Mouse (Mus musculus): Measurements from ENCODE around the gene Dram1. TPM values are rescaled to one million over a fixed set of nuclear protein-coding genes. Genes with fewer than 3 reads are reported as not detected.
"Not testable (repeated sequence)": the region's sequence is repeated elsewhere in the genome, so short reads cannot be mapped to it uniquely, and the experiment has no call there.

Dram1 gene
- polyA plus RNA-seq, 1 experiment from 2014 or later = 0.58 TPM

GRCm38 (mm10) chr10:88383479-88383878 lies 4.6 kb upstream of the Dram1 start:
- H3K4me1 ChIP-seq = peaks cover 17% of the 10 kb centered on the region
- no peaks in the 10 kb centered on the region for H3K27me3 ChIP-seq
- H3K9ac ChIP-seq = no peak overlapping the region
- ATAC-seq (ENCODE audit: low FRiP score) = no peak
- H3K4me2 ChIP-seq (replicated peaks) = no peak overlapping the region
- H3K9me3 ChIP-seq (replicated peaks) = no peaks in the 10 kb centered on the region
- H3K4me3 ChIP-seq = no peak overlapping the region
- H3K27ac ChIP-seq = no peak overlapping the region
- H3K36me3 ChIP-seq = no peaks in the 10 kb centered on the region
- whole genome bisulfite sequencing = 78% methylated on average over 4 of the region's 4 CpGs

DNA sequence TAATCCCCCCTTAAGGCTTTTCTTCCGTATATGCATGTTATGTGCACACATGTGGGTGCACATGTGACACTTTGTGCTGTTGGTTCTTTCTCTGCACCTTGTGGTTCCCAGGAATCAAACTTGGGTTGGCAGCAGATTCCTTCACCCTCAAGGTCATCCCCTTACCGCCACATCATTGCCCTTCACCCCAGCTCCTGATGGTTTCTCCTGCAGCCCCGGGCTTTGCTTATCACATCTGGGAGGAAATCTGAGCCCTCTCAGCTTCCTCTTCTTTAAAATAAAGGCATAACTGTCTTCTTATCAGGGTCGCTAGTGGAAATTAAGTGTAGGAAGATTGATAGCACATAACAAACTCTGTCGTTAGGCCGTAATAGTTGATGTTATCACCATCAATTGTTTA lies 3.1 kb upstream of the Dram1 start:
- ATAC-seq (ENCODE audit: low FRiP score) = no peak
- no peaks in the 10 kb centered on the region for H3K27me3 ChIP-seq
- H3K4me2 ChIP-seq (replicated peaks) = no peak overlapping the region
- H3K9ac ChIP-seq = no peak overlapping the region
- H3K4me1 ChIP-seq = peaks cover 17% of the 10 kb centered on the region
- H3K4me3 ChIP-seq = no peak overlapping the region
- no peaks in the 10 kb centered on the region for H3K9me3 ChIP-seq (replicated peaks)
- WGBS = 80% methylated on average over 6 of the region's 6 CpGs
- no peaks in the 10 kb centered on the region for H3K36me3 ChIP-seq
- H3K27ac ChIP-seq = no peak overlapping the region

DNA sequence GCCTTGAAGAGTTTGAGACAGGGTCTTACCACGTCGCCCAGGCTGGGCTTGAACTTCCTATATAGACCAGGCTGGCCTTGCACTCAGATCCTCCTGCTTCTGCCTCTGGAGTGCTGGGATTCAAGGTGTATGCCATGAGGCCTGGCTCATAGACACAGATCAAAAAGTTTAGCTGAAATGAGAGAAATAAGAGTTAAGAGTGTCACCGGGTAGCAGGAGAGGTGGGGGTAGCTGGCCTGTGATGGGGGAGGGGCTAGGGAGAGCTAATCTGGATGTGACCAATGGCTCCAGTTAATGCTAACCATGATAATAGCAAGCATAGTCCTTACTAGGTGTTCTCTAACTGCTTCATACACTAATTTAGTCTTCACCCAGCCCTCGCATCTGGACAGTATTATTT lies 2.4 kb upstream of the Dram1 start:
- Histone ChIP-seq H3K27ac (no peak overlapping the region), H3K4me2 (replicated peaks) (no peak overlapping the region), H3K36me3 (no peaks in the 10 kb centered on the region), H3K4me3 (no peak overlapping the region), H3K9ac (no peak overlapping the region), H3K4me1 (peaks cover 17% of the 10 kb centered on the region), H3K9me3 (replicated peaks) (no peaks in the 10 kb centered on the region), H3K27me3 (no peaks in the 10 kb centered on the region)
- no peak for ATAC-seq (ENCODE audit: low FRiP score)
- WGBS = 83% methylated on average over 4 of the region's 4 CpGs

GRCm38 (mm10) chr10:88380430-88381060 lies 1.7 kb upstream of the Dram1 start:
- ATAC-seq (ENCODE audit: low FRiP score) = no peak
- H3K9me3 ChIP-seq (replicated peaks) = no peaks in the 10 kb centered on the region
- H3K9ac ChIP-seq = 0 out of 2 replicates have a peak overlapping the region, but pooled peaks have one; percentile 85
- H3K4me1 ChIP-seq = peaks cover 17% of the 10 kb centered on the region
- peak overlapping the region; percentile 83 for H3K4me2 ChIP-seq (replicated peaks)
- H3K27ac ChIP-seq = no peak overlapping the region
- peak overlapping the region; percentile 81 for H3K4me3 ChIP-seq
- 58% methylated on average over 14 of the region's 14 CpGs for WGBS
- H3K36me3 ChIP-seq = no peaks in the 10 kb centered on the region
- H3K27me3 ChIP-seq = no peaks in the 10 kb centered on the region

DNA sequence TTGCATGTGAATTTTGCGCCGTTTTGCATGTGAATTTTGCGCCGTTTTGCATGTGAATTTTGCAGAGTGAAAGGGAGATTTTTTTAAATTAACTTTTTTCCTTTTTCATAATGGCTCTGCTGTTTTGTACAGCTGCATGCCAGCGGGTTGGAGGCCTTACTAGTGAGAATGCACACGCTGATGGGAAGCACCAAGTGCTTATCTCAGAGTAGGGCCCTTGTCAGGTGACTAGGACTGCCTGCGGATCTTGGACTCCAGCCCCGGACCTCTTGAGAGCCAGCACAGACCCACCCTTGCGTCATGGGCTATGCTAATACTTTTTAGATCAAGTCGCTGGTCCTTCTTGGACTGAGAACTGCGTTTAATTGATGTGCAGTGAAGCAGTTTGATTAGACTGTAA lies 1.1 kb upstream of the Dram1 start:
- Histone ChIP-seq H3K4me3 (peak overlapping the region; percentile 81), H3K9me3 (replicated peaks) (no peaks in the 10 kb centered on the region), H3K27me3 (no peaks in the 10 kb centered on the region), H3K9ac (peak overlapping the region; percentile 85), H3K36me3 (no peaks in the 10 kb centered on the region), H3K27ac (0 out of 2 replicates have a peak overlapping the region, but pooled peaks have one; percentile 79), H3K4me2 (replicated peaks) (peak overlapping the region; percentile 83), H3K4me1 (peaks cover 17% of the 10 kb centered on the region)
- WGBS = 2% methylated on average over 11 of the region's 11 CpGs
- 0 out of 2 replicates have a peak, but pooled peaks have one; percentile 26 for ATAC-seq (ENCODE audit: low FRiP score)

DNA sequence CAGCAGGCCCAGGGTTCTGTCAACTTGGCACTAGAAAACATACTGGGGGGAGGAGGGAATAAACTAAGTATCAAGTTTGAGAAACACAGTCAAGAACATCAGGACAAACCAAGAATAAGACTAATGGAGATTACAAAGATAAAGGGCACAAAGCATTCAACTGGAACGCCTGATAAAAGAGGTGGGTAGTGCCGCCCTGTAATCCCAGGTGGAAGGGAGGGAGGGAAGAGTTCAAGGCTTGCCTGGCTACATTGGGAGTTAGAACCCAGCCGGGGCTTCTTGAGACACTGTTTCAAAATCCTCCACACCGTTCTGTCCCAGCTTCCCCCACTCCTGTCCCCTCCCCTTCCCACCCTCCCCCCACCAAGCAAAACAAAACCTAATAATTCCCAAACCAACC lies 1.2 kb downstream of the Dram1 start:
- H3K4me2 ChIP-seq (replicated peaks) = no peak overlapping the region
- H3K9me3 ChIP-seq (replicated peaks) = no peaks in the 10 kb centered on the region
- ATAC-seq (ENCODE audit: low FRiP score) = no peak
- H3K27ac ChIP-seq = no peak overlapping the region
- no peak overlapping the region for H3K9ac ChIP-seq
- H3K4me1 ChIP-seq = peaks cover 17% of the 10 kb centered on the region
- no peaks in the 10 kb centered on the region for H3K27me3 ChIP-seq
- H3K36me3 ChIP-seq = no peaks in the 10 kb centered on the region
- no peak overlapping the region for H3K4me3 ChIP-seq
- WGBS = 84% methylated on average over 4 of the region's 4 CpGs

DNA sequence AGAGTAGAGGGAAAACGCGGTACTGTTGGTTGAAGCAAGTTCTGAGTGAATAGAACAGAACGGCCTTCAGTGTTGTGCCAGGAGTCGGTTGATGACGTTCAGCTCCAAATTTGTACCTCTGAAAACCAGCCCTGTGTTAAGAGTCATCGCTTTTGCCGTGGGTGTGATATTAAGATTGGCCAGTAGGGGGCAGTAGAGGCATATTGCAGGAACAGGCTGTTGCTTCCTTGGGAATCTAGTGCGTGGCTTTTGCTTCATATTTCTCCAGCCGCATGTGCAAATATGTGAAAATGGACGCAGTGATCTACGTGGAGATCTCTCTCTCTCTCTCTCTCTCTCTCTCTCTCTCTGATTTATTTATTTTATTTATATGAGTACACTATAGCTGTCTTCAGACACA lies 2.1 kb downstream of the Dram1 start:
- Histone ChIP-seq H3K4me3 (no peak overlapping the region), H3K27ac (no peak overlapping the region), H3K4me1 (peaks cover 17% of the 10 kb centered on the region), H3K9me3 (replicated peaks) (no peaks in the 10 kb centered on the region), H3K4me2 (replicated peaks) (no peak overlapping the region), H3K9ac (no peak overlapping the region), H3K27me3 (no peaks in the 10 kb centered on the region), H3K36me3 (no peaks in the 10 kb centered on the region)
- ATAC-seq (ENCODE audit: low FRiP score) = no peak
- WGBS = 8% methylated on average over 11 of the region's 11 CpGs

GRCm38 (mm10) chr10:88374984-88375383 lies 3.9 kb downstream of the Dram1 start:
- H3K27me3 ChIP-seq = no peaks in the 10 kb centered on the region
- no peak overlapping the region for H3K9ac ChIP-seq
- H3K4me2 ChIP-seq (replicated peaks) = no peak overlapping the region
- 35% methylated on average over 10 of the region's 10 CpGs for WGBS
- no peaks in the 10 kb centered on the region for H3K9me3 ChIP-seq (replicated peaks)
- no peak overlapping the region for H3K4me3 ChIP-seq
- no peak for ATAC-seq (ENCODE audit: low FRiP score)
- peaks cover 3% of the 10 kb centered on the region for H3K4me1 ChIP-seq
- no peaks in the 10 kb centered on the region for H3K36me3 ChIP-seq
- no peak overlapping the region for H3K27ac ChIP-seq

DNA sequence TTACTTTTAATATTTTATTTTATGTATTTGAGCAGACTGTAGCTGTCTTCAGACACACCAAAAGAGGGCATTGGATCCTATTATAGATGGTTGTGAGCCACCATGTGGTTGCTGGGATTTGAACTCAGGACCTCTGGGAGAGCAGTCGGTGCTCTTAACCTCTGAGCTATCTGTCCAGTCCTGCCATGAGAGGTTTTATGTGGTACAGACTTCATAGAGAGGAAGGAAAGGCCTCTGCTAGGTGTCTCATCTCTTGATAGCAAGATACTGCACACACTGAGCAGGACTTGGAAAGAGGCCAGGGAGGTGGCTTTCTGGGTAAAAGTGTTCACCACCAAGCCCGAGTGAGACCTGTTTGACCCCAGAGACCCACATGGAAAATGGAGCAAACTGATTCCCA lies 5.9 kb downstream of the Dram1 start:
- H3K27me3 ChIP-seq; H3K4me3 ChIP-seq; H3K9ac ChIP-seq; H3K4me2 ChIP-seq (replicated peaks); H3K27ac ChIP-seq; H3K36me3 ChIP-seq; ATAC-seq (ENCODE audit: low FRiP score); H3K4me1 ChIP-seq; H3K9me3 ChIP-seq (replicated peaks): not testable (repeated sequence)
- WGBS = 89% methylated on average over 2 of the region's 2 CpGs

DNA sequence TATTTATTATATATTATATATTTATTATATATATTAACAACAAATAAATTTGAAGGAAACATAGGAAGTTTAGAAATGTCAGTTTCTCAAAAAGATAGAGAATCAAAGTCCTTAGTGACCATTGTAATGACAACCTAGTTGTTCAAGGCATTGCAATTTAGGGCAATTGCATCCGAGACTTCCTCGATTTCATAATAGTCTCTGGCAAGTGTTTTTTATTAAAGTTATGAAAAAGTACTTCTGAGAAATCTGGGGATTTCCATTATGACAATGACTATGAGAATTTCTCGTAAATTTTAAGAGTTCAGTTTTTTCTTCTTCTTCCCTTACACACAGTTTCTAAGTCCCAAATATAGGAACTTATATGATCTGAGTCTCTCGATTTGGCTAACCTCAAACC lies 6.4 kb downstream of the Dram1 start:
- Histone ChIP-seq H3K9me3 (replicated peaks) (no peaks in the 10 kb centered on the region), H3K4me2 (replicated peaks) (no peak overlapping the region), H3K4me1 (no peaks in the 10 kb centered on the region), H3K27ac (no peak overlapping the region), H3K36me3 (no peaks in the 10 kb centered on the region), H3K27me3 (no peaks in the 10 kb centered on the region), H3K9ac (no peak overlapping the region), H3K4me3 (no peak overlapping the region)
- no peak for ATAC-seq (ENCODE audit: low FRiP score)
- WGBS = 91% methylated on average over 4 of the region's 4 CpGs

DNA sequence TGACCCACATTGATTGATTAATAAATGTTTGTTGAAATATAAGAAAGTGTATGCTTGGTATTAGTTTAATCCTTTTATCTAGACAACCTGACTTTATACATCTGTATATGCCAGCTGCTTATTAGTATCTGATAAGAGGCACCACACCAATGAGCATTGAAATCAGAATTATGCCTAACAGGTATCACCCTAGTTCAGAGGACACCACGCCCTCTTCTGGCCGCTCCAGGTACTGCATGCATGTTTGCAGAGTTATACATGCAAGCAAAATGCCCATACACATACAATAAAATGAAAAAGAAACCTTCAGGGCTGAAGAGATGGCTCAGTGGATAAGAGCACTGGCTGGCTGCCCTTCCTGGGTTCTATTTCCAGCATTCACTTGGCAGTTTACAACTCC lies 7.1 kb downstream of the Dram1 start:
- Histone ChIP-seq H3K27ac (no peak overlapping the region), H3K4me2 (replicated peaks) (no peak overlapping the region), H3K9me3 (replicated peaks) (no peaks in the 10 kb centered on the region), H3K36me3 (no peaks in the 10 kb centered on the region), H3K4me3 (no peak overlapping the region), H3K9ac (no peak overlapping the region), H3K4me1 (no peaks in the 10 kb centered on the region), H3K27me3 (no peaks in the 10 kb centered on the region)
- WGBS = 6% methylated on average over 2 of the region's 2 CpGs
- ATAC-seq (ENCODE audit: low FRiP score) = no peak

- H3K27ac ChIP-seq = no peak overlapping the region
- no peak for ATAC-seq (ENCODE audit: low FRiP score)
- 55% methylated on average over 4 of the region's 4 CpGs for WGBS
These were observed 9.6 kb downstream of the Dram1 start for GRCm38 (mm10) chr10:88369233-88369632.

DNA sequence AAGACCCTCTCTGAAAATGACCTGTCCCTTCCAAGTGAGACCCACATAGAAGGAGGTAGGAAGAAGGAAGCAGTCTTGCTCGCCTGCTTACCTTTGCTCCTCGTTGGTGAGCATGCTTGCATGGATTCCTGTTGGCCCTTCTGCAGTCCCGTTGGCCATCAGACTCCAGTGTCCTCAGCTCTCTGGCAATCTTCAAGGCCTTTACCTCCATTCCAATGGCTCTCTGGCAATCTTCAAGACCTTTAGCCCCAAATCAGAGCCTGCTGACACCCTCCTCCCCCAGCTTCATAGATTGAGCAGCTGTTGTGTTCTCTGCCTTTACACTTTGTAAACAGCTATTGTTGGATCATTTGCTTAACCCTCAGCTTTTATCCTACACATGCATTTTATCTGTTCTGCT lies 14.7 kb downstream of the Dram1 start:
- no peak overlapping the region for H3K4me2 ChIP-seq (replicated peaks)
- H3K4me1 ChIP-seq = no peaks in the 10 kb centered on the region
- no peak overlapping the region for H3K9ac ChIP-seq
- 74% methylated on average over 3 of the region's 3 CpGs for WGBS
- no peaks in the 10 kb centered on the region for H3K36me3 ChIP-seq
- H3K9me3 ChIP-seq (replicated peaks) = no peaks in the 10 kb centered on the region
- no peak overlapping the region for H3K4me3 ChIP-seq
- H3K27me3 ChIP-seq = no peaks in the 10 kb centered on the region
- no peak overlapping the region for H3K27ac ChIP-seq
- ATAC-seq (ENCODE audit: low FRiP score) = no peak

More at GRCm38 (mm10) chr10:88369233-88369632, 9.6 kb downstream of the Dram1 start:
- Histone ChIP-seq H3K36me3 (no peaks in the 10 kb centered on the region), H3K4me2 (replicated peaks) (no peak overlapping the region), H3K4me3 (no peak overlapping the region), H3K27me3 (no peaks in the 10 kb centered on the region), H3K9ac (no peak overlapping the region), H3K9me3 (replicated peaks) (no peaks in the 10 kb centered on the region), H3K4me1 (no peaks in the 10 kb centered on the region)

All from hindbrain, embryonic 12.5 days (tissue).